Mouse (Mus musculus): ENCODE results near the gene Cops9. TPM values are rescaled to one million over a fixed set of nuclear protein-coding genes. Genes with fewer than 3 reads are reported as not detected.

Gene Cops9
- total and polyA plus RNA-seq, 2 experiments from 2014 or later = 202 to 569 TPM

- Histone ChIP-seq H3K27me3 (ENCODE audit: insufficient read depth, low read length) (no peaks in the 10 kb centered on the region), H3K36me3 (ENCODE audit: insufficient read depth) (no peaks in the 10 kb centered on the region), H3K4me2 (ENCODE audit: low read depth) (no peak overlapping the region), H3K4me1 (ENCODE audit: insufficient read depth) (peaks cover 16% of the 10 kb centered on the region; the same call in 1 of the 2 replicates), H3K4me3 (ENCODE audit: low read depth, low read length) (no peak overlapping the region), H3K27ac (ENCODE audit: low read depth, low read length) (no peak overlapping the region), H3K9ac (no peak overlapping the region), H3K9me3 (ENCODE audit: low read length) (no peaks in the 10 kb centered on the region)
- DNase-seq (no peak), ATAC-seq (no peak)
- WGBS = 69% methylated on average over 3 of the region's 3 CpGs
- no peak for TF ChIP-seq CTCF (IDR thresholded peaks at IDR 0.05; ENCODE audit: low read depth)
Observed at GRCm38 (mm10) chr1:92676676-92676975, 34.8 kb upstream of the Cops9 start.

GRCm38 (mm10) chr1:92675932-92676675, 34.3 kb upstream of the Cops9 start:
- Histone ChIP-seq H3K4me3 (ENCODE audit: low read depth, low read length) (no peak overlapping the region), H3K4me1 (ENCODE audit: insufficient read depth) (peaks cover 14% of the 10 kb centered on the region; the same call in 1 of the 2 replicates), H3K4me2 (ENCODE audit: low read depth) (no peak overlapping the region), H3K27me3 (ENCODE audit: insufficient read depth, low read length) (no peaks in the 10 kb centered on the region), H3K27ac (ENCODE audit: low read depth, low read length) (no peak overlapping the region), H3K9ac (no peak overlapping the region), H3K36me3 (ENCODE audit: insufficient read depth) (no peaks in the 10 kb centered on the region), H3K9me3 (ENCODE audit: low read length) (no peaks in the 10 kb centered on the region)
- no peak for TF ChIP-seq CTCF (IDR thresholded peaks at IDR 0.05; ENCODE audit: low read depth)
- DNase-seq (no peak), ATAC-seq (no peak)
- 87% methylated on average over 10 of the region's 10 CpGs for WGBS

DNA sequence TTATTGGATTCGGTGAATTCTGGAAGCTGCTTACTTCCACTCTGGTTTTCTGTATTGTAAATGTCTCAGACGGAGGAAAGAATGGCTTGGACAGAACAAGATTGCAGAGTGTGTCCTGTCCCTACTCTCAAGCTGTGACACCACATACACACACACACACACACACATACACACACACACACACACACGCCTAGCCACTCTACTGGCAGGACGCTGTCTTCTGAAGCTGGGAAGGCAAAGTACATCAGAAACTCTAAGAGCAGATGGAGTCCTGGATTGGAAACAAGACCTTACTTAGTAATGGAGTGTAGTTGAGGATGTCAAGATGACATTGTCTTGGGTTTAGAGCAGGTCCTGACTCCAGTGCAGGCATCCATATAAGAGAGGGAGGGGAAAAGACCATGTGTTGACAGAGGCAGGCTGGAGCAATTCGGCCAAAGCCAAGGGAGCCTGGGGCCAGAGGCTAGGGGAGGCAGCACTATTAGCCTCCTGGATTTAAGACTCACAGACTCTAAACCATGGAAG, 31.5 kb upstream of the Cops9 start:
- Histone ChIP-seq H3K27me3 (ENCODE audit: insufficient read depth, low read length) (no peaks in the 10 kb centered on the region), H3K4me2 (ENCODE audit: low read depth) (no peak overlapping the region), H3K9me3 (ENCODE audit: low read length) (no peaks in the 10 kb centered on the region), H3K4me1 (ENCODE audit: insufficient read depth) (no peaks in the 10 kb centered on the region), H3K27ac (ENCODE audit: low read depth, low read length) (no peak overlapping the region), H3K9ac (no peak overlapping the region), H3K4me3 (ENCODE audit: low read depth, low read length) (no peak overlapping the region), H3K36me3 (ENCODE audit: insufficient read depth) (no peaks in the 10 kb centered on the region)
- DNase-seq = no peak
- ATAC-seq = no peak
- 90% methylated on average over 5 of the region's 5 CpGs for WGBS
- no peak for TF ChIP-seq CTCF (IDR thresholded peaks at IDR 0.05; ENCODE audit: low read depth)

DNA sequence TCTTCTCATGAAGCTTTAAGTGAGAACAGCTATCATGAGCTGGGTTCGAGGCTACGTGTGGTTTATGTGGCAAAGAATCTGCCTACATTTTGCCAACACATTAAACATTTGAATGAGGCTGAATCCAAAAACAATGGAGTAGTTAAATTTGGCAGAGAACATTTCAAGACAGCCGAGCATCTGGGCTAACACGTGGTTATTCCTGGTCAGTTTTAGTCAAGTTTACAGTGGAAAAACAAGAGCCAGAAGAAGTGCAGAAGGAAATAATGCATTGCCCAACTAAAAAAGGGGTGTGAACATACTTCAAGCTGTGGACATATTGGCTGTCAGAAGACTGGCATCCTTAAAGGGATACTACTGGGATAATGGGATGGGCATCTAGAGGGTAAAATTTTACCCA, 29.5 kb upstream of the Cops9 start:
- no peaks in the 10 kb centered on the region for H3K9me3 ChIP-seq (ENCODE audit: low read length)
- DNase-seq = no peak
- no peaks in the 10 kb centered on the region for H3K4me1 ChIP-seq (ENCODE audit: insufficient read depth)
- no peaks in the 10 kb centered on the region for H3K27me3 ChIP-seq (ENCODE audit: insufficient read depth, low read length)
- no peaks in the 10 kb centered on the region for H3K36me3 ChIP-seq (ENCODE audit: insufficient read depth)
- no peak overlapping the region for H3K4me2 ChIP-seq (ENCODE audit: low read depth)
- H3K4me3 ChIP-seq (ENCODE audit: low read depth, low read length) = no peak overlapping the region
- H3K9ac ChIP-seq = no peak overlapping the region
- H3K27ac ChIP-seq (ENCODE audit: low read depth, low read length) = no peak overlapping the region
- no peak for TF ChIP-seq CTCF (IDR thresholded peaks at IDR 0.05; ENCODE audit: low read depth)
- WGBS = 67% methylated on average over 4 of the region's 4 CpGs
- no peak for ATAC-seq

- no peak for TF ChIP-seq CTCF (IDR thresholded peaks at IDR 0.05; ENCODE audit: low read depth)
- H3K36me3 ChIP-seq (ENCODE audit: insufficient read depth) = no peaks in the 10 kb centered on the region
- no peak for DNase-seq
- no peak overlapping the region for H3K27ac ChIP-seq (ENCODE audit: low read depth, low read length)
- H3K4me3 ChIP-seq (ENCODE audit: low read depth, low read length) = no peak overlapping the region
- H3K9ac ChIP-seq = no peak overlapping the region
- no peak for ATAC-seq
- no peak overlapping the region for H3K4me2 ChIP-seq (ENCODE audit: low read depth)
- H3K27me3 ChIP-seq (ENCODE audit: insufficient read depth, low read length) = no peaks in the 10 kb centered on the region
- no peaks in the 10 kb centered on the region for H3K4me1 ChIP-seq (ENCODE audit: insufficient read depth)
- H3K9me3 ChIP-seq (ENCODE audit: low read length) = no peaks in the 10 kb centered on the region
- whole genome bisulfite sequencing = 96% methylated on average over 3 of the region's 3 CpGs
Observed at GRCm38 (mm10) chr1:92669430-92669829, 27.6 kb upstream of the Cops9 start.

DNA sequence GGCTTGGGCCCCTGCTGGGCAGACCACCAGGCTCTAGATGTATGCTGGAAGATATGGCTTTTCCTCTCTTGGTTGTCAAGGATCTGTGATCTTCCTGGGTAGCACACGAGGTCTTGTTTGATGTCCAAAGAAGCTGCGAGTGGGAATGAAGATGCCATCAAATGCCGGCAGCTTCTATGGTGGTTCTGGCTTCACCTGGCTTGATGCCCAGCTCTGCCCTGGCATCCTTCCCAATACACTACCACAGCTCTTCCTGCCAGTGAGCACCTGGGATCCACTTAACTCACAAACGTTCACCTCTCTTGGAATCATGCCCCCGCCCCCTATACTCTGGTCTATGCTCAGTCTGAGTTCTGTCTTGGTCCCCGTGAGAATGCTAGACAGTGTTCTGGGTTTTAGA, 25.3 kb upstream of the Cops9 start:
- DNase-seq (no peak), ATAC-seq (no peak)
- WGBS = 53% methylated on average over 6 of the region's 6 CpGs
- Histone ChIP-seq H3K27me3 (ENCODE audit: insufficient read depth, low read length) (no peaks in the 10 kb centered on the region), H3K9ac (no peak overlapping the region), H3K9me3 (ENCODE audit: low read length) (no peaks in the 10 kb centered on the region), H3K4me1 (ENCODE audit: insufficient read depth) (no peaks in the 10 kb centered on the region), H3K27ac (ENCODE audit: low read depth, low read length) (no peak overlapping the region), H3K4me3 (ENCODE audit: low read depth, low read length) (no peak overlapping the region), H3K4me2 (ENCODE audit: low read depth) (no peak overlapping the region), H3K36me3 (ENCODE audit: insufficient read depth) (no peaks in the 10 kb centered on the region)
- no peak for TF ChIP-seq CTCF (IDR thresholded peaks at IDR 0.05; ENCODE audit: low read depth)

DNA sequence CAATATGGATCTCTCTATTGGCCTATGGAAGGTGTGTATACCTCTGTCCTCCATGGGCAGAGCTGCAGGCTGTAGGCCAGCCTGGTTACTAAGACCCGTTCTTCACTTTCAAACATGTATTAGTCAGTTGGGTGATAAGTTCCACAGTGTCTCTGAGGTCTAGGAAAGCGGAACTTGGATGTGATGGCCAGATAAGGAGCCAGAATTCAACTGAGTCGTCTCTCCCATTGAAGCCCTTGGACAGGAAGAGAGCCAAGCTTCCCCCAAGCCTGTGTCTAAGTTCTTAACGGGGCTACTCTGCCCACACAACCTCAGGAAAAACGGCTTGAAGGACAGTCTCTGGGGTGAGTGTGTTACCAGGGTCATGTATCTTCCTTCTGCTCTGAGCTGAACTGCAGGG, 17.6 kb upstream of the Cops9 start:
- no peak for ATAC-seq

More for the DNA sequence above, 17.6 kb upstream of the Cops9 start:
- Histone ChIP-seq H3K36me3 (ENCODE audit: insufficient read depth) (no peaks in the 10 kb centered on the region), H3K9ac (no peak overlapping the region), H3K4me3 (ENCODE audit: low read depth, low read length) (no peak overlapping the region), H3K27ac (ENCODE audit: low read depth, low read length) (no peak overlapping the region), H3K9me3 (ENCODE audit: low read length) (no peaks in the 10 kb centered on the region), H3K4me1 (ENCODE audit: insufficient read depth) (no peaks in the 10 kb centered on the region), H3K27me3 (ENCODE audit: insufficient read depth, low read length) (no peaks in the 10 kb centered on the region), H3K4me2 (ENCODE audit: low read depth) (no peak overlapping the region)
- 70% methylated on average over 5 of the region's 5 CpGs for WGBS
- no peak for TF ChIP-seq CTCF (IDR thresholded peaks at IDR 0.05; ENCODE audit: low read depth)
- DNase-seq = no peak
